ENCODE assay signal across 11 mouse cellular contexts in genomic region chr5:64682326-64682845, GRCm38 (mm10).
DNase-seq lines count a peak whose midpoint lies in the region; ATAC-seq lines count a peak whose summit lies in the region.
"Had no signal": no experiment of that assay in that cellular context is flagged by ENCODE, and none has a peak within 500 bp of the region (broad histone marks: within the 10 kb centered on the region; RNA-seq: fewer than 3 reads in every experiment).

No protein-coding gene starts in this region.

- no peaks in the 10 kb centered on the region for H3K9me3 ChIP-seq in stomach, embryonic 16.5 days (replicated peaks; ENCODE audit: control insufficient read depth, low read length)
- H3K9me3 ChIP-seq in liver, embryonic 12.5 days (replicated peaks), result 0 out of 2 replicates have a peak, but pooled peaks cover 5% of the 10 kb centered on the region
- H3K9me3 ChIP-seq: neural tube, embryonic 12.5 days had no signal

- ATAC-seq in stomach, embryonic 16.5 days (ENCODE audit: insufficient read depth, low FRiP score), result 0 out of 2 replicates have a peak, but pooled peaks have one; percentile 5
- no peak for ATAC-seq in liver, embryonic 12.5 days

- H3K36me3 ChIP-seq in stomach, embryonic 16.5 days (ENCODE audit: control insufficient read depth, insufficient read depth, low read length), result no peaks in the 10 kb centered on the region
- H3K36me3 ChIP-seq in liver, embryonic 12.5 days, result no peaks in the 10 kb centered on the region
- H3K36me3 ChIP-seq: limb, embryonic 10.5 days; neural tube, embryonic 12.5 days had no signal

- DNase-seq in left cerebral cortex, postnatal 4 days, result peak; percentile 20
- DNase-seq in left cerebral cortex, postnatal 14 days (ENCODE audit: low spot score in 2 of 2), result no peak
- peak; percentile 16 for DNase-seq in adrenal gland, postnatal 25 days
- DNase-seq in induced T-regulatory cell, adult 2 months (ENCODE audit: low read depth), result peak; percentile 39
- no peak for DNase-seq in embryo, embryonic 10 days (ENCODE audit: low spot score)
- DNase-seq: gastrocnemius, postnatal 25 days; thymus, postnatal 4 days had no signal

- no peaks in the 10 kb centered on the region for H3K27me3 ChIP-seq in stomach, embryonic 16.5 days (ENCODE audit: control insufficient read depth, insufficient read depth, low read length)
- H3K27me3 ChIP-seq in liver, embryonic 12.5 days (replicated peaks), result no peaks in the 10 kb centered on the region
- H3K27me3 ChIP-seq: neural tube, embryonic 12.5 days had no signal

- H3K4me1 ChIP-seq in stomach, embryonic 16.5 days (ENCODE audit: control insufficient read depth, insufficient read depth, low read length), result no peaks in the 10 kb centered on the region
- peaks cover 53% of the 10 kb centered on the region for H3K4me1 ChIP-seq in liver, embryonic 12.5 days
- H3K4me1 ChIP-seq: neural tube, embryonic 12.5 days had no signal

- H3K27ac ChIP-seq in stomach, embryonic 16.5 days (ENCODE audit: low read length), result no peak overlapping the region
- H3K27ac ChIP-seq in liver, embryonic 12.5 days, result no peak overlapping the region
- H3K27ac ChIP-seq: limb, embryonic 10.5 days; neural tube, embryonic 12.5 days had no signal

- no peak overlapping the region for H3K9ac ChIP-seq in stomach, embryonic 16.5 days (ENCODE audit: low read length)
- H3K9ac ChIP-seq in liver, embryonic 12.5 days, result no peak overlapping the region
- H3K9ac ChIP-seq: neural tube, embryonic 12.5 days had no signal

- no peak overlapping the region for H3K4me2 ChIP-seq in stomach, embryonic 16.5 days (ENCODE audit: low read depth, low read length)
- H3K4me2 ChIP-seq in liver, embryonic 12.5 days, result no peak overlapping the region
- H3K4me2 ChIP-seq: neural tube, embryonic 12.5 days had no signal

- intact Hi-C loops in left cerebral cortex, postnatal 4 days (cut with DNase I), result no loop called here
- intact Hi-C loops in left cerebral cortex, postnatal 14 days (cut with DNase I), result no loop called here

- H3K4me3 ChIP-seq in stomach, embryonic 16.5 days (replicated peaks; ENCODE audit: low read length), result no peak overlapping the region
- H3K4me3 ChIP-seq in liver, embryonic 12.5 days, result no peak overlapping the region
- H3K4me3 ChIP-seq: limb, embryonic 10.5 days; neural tube, embryonic 12.5 days had no signal

- 65% methylated on average over 7 of the region's 7 CpGs for WGBS in stomach, embryonic 16.5 days
- 51% methylated on average over 7 of the region's 7 CpGs for WGBS in liver, embryonic 12.5 days (ENCODE audit: insufficient replicate concordance)

Comparison
In these comparisons a context has a peak if more than half of its experiments do, and no peak if none do; other contexts are left out.
1. DNase-seq: peak in left cerebral cortex, postnatal 4 days (single experiment), adrenal gland, postnatal 25 days (single experiment) and induced T-regulatory cell, adult 2 months (single experiment); none in left cerebral cortex, postnatal 14 days (0 of 2) and embryo, embryonic 10 days (single experiment).